Comparison of ENCODE assay signal across 9 mouse cellular contexts in genomic region chr1:82987530-82988198, GRCm38 (mm10). TPM values are rescaled to one million over a fixed set of nuclear protein-coding genes. Genes with fewer than 3 reads are reported as not detected.
DNase-seq lines count a peak whose midpoint lies in the region; ATAC-seq lines count a peak whose summit lies in the region.
"Had no signal": no experiment of that assay in that cellular context is flagged by ENCODE, and none has a peak within 500 bp of the region (broad histone marks: within the 10 kb centered on the region; RNA-seq: fewer than 3 reads in every experiment).

No protein-coding gene starts in this region.

- 0 out of 2 replicates have a peak, but pooled peaks have one; percentile 56 for ATAC-seq in hindbrain, embryonic 12.5 days (ENCODE audit: low FRiP score)
- ATAC-seq in lung, embryonic 15.5 days (ENCODE audit: borderline replicate concordance, extremely low read depth, low FRiP score, low TSS enrichment), result 0 out of 2 replicates have a peak, but pooled peaks have one; percentile 23

- peaks cover 6% of the 10 kb centered on the region; the same call in 1 of the 2 replicates for H3K9me3 ChIP-seq in hindbrain, embryonic 12.5 days (replicated peaks)
- H3K9me3 ChIP-seq in lung, embryonic 15.5 days, result no peaks in the 10 kb centered on the region

- H3K4me2 ChIP-seq in hindbrain, embryonic 12.5 days (replicated peaks), result no peak overlapping the region
- H3K4me2 ChIP-seq in lung, embryonic 15.5 days, result no peak overlapping the region

- H3K27ac ChIP-seq in hindbrain, embryonic 12.5 days, result no peak overlapping the region
- no peak overlapping the region for H3K27ac ChIP-seq in lung, embryonic 15.5 days

- no peak overlapping the region for H3K9ac ChIP-seq in hindbrain, embryonic 12.5 days
- H3K9ac ChIP-seq in lung, embryonic 15.5 days, result no peak overlapping the region

- H3K27me3 ChIP-seq in hindbrain, embryonic 12.5 days, result no peaks in the 10 kb centered on the region
- no peaks in the 10 kb centered on the region for H3K27me3 ChIP-seq in lung, embryonic 15.5 days
- H3K27me3 ChIP-seq in splenic B cell, adult 2 months (ENCODE audit: control insufficient read depth, insufficient read depth, low read length, poor library complexity, severe bottlenecking), result no peaks in the 10 kb centered on the region

- H3K36me3 ChIP-seq in hindbrain, embryonic 12.5 days, result no peaks in the 10 kb centered on the region
- no peaks in the 10 kb centered on the region for H3K36me3 ChIP-seq in lung, embryonic 15.5 days
- H3K36me3 ChIP-seq in splenic B cell, adult 2 months (ENCODE audit: control insufficient read depth, insufficient read depth, low read length, poor library complexity, severe bottlenecking), result no peaks in the 10 kb centered on the region

- no peak overlapping the region for H3K4me3 ChIP-seq in hindbrain, embryonic 12.5 days
- no peak overlapping the region for H3K4me3 ChIP-seq in lung, embryonic 15.5 days

- WGBS in hindbrain, embryonic 12.5 days, result 33% methylated on average over 4 of the region's 4 CpGs
- 21% methylated on average over 4 of the region's 4 CpGs for WGBS in lung, embryonic 15.5 days

- DNase-seq in adrenal gland, postnatal 14 days, result peak; percentile 40
- no peak for DNase-seq in adrenal gland, postnatal 25 days
- peak; percentile 11 to 20 for DNase-seq in spleen, postnatal 10 days (ENCODE audit: low spot score in 2 of 2)
- DNase-seq in spleen, adult 12 weeks (ENCODE audit: low spot score), result no peak
- DNase-seq in embryo, embryonic 10.5 days (ENCODE audit: low spot score), result peak; percentile 85
- peak; percentile 67 for DNase-seq in splenic B cell, adult 2 months (ENCODE audit: low read depth, low spot score)

- no peaks in the 10 kb centered on the region for H3K4me1 ChIP-seq in hindbrain, embryonic 12.5 days
- no peaks in the 10 kb centered on the region for H3K4me1 ChIP-seq in lung, embryonic 15.5 days

RNA-seq across cellular contexts. Expression of gene Gm47959, which starts 12.7 kb away (rescaled TPM):
- total RNA-seq in adrenal gland, postnatal 14 days (2021), result not detected in 2 replicates
- total RNA-seq in adrenal gland, postnatal 25 days (2021), result not detected in 2 replicates
- polyA plus RNA-seq in hindbrain, embryonic 12.5 days (2016; fragmentation: Nextera tagmentation; extraction: Ambion mirVana), result not detected in 2 replicates
- not detected in 2 replicates for polyA plus RNA-seq in lung, embryonic 15.5 days (2015; fragmentation: Nextera tagmentation; extraction: Ambion mirVana)
- total RNA-seq: left cerebral cortex, postnatal 10 days had no signal

RNA-seq across cellular contexts. Expression of gene Gm47955, which starts 27.6 kb away (rescaled TPM):
- total RNA-seq in adrenal gland, postnatal 14 days (2021), result not detected in 2 replicates
- total RNA-seq in adrenal gland, postnatal 25 days (2021), result not detected in 2 replicates
- polyA plus RNA-seq in hindbrain, embryonic 12.5 days (2016; fragmentation: Nextera tagmentation; extraction: Ambion mirVana), result not detected in 2 replicates
- polyA plus RNA-seq in lung, embryonic 15.5 days (2015; fragmentation: Nextera tagmentation; extraction: Ambion mirVana), result not detected in 2 replicates
- total RNA-seq: left cerebral cortex, postnatal 10 days had no signal

RNA-seq across cellular contexts. Expression of gene Gm7544, which starts 31.9 kb away (rescaled TPM):
- total RNA-seq in adrenal gland, postnatal 14 days (2021), result not detected in 2 replicates
- total RNA-seq in adrenal gland, postnatal 25 days (2021), result not detected in 2 replicates
- not detected in 2 replicates for polyA plus RNA-seq in hindbrain, embryonic 12.5 days (2016; fragmentation: Nextera tagmentation; extraction: Ambion mirVana)
- not detected in 2 replicates for polyA plus RNA-seq in lung, embryonic 15.5 days (2015; fragmentation: Nextera tagmentation; extraction: Ambion mirVana)
- total RNA-seq: left cerebral cortex, postnatal 10 days had no signal

RNA-seq across cellular contexts. Expression of gene A030003K21Rik, which starts 44.5 kb away (rescaled TPM):
- total RNA-seq in adrenal gland, postnatal 14 days (2021), result not detected in 2 replicates
- total RNA-seq in adrenal gland, postnatal 25 days (2021), result not detected in 2 replicates
- not detected in 2 replicates for polyA plus RNA-seq in hindbrain, embryonic 12.5 days (2016; fragmentation: Nextera tagmentation; extraction: Ambion mirVana)
- not detected in 2 replicates for polyA plus RNA-seq in lung, embryonic 15.5 days (2015; fragmentation: Nextera tagmentation; extraction: Ambion mirVana)
- total RNA-seq: left cerebral cortex, postnatal 10 days had no signal

RNA-seq across cellular contexts. Expression of gene Slc19a3, which starts 50.6 kb away (rescaled TPM):
- 0.26 TPM in 1 of 2 replicates, not detected in the other for total RNA-seq in adrenal gland, postnatal 14 days (2021)
- total RNA-seq in adrenal gland, postnatal 25 days (2021), result 0.52 TPM in 1 of 2 replicates, not detected in the other
- 0.26 and 0.77 TPM in 2 replicates for polyA plus RNA-seq in hindbrain, embryonic 12.5 days (2016; fragmentation: Nextera tagmentation; extraction: Ambion mirVana)
- polyA plus RNA-seq in lung, embryonic 15.5 days (2015; fragmentation: Nextera tagmentation; extraction: Ambion mirVana), result 0.59 and 0.65 TPM in 2 replicates

Comparison
In these comparisons a context has a peak if more than half of its experiments do, and no peak if none do; other contexts are left out.
1. DNase-seq: peak in adrenal gland, postnatal 14 days (single experiment), spleen, postnatal 10 days (2 of 2), embryo, embryonic 10.5 days (single experiment) and splenic B cell, adult 2 months (single experiment); none in adrenal gland, postnatal 25 days (single experiment) and spleen, adult 12 weeks (single experiment).